Mouse (Mus musculus) myocyte (in vitro differentiated cells): ENCODE data around the gene Spint1.

Experiments used
- E2F4 ChIP-seq: IDR thresholded peaks from one replicate; pipeline ENCODE4 v1.6.1; 2011; ENCODE audit warnings: mild to moderate bottlenecking, control low read depth, moderate library complexity; ENCODE audit not compliant: insufficient read depth
- MAX ChIP-seq: IDR thresholded peaks from one replicate; pipeline ENCODE4 v1.6.1; 2011; ENCODE audit warnings: low read depth, mild to moderate bottlenecking, control low read depth
- POLR2A ChIP-seq: IDR thresholded peaks from one replicate; pipeline ENCODE4 v1.6.1; 2011; ENCODE audit warnings: low read depth, mild to moderate bottlenecking, control low read depth, moderate library complexity; ENCODE audit not compliant: insufficient read length
- POLR2AphosphoS2 ChIP-seq: IDR thresholded peaks from one replicate; pipeline ENCODE4 v1.6.1; 2011; ENCODE audit warnings: low read depth, control low read depth; ENCODE audit not compliant: insufficient read length
- USF1 ChIP-seq: IDR thresholded peaks from one replicate; pipeline ENCODE4 v1.6.1; 2011; ENCODE audit warnings: low read depth, mild to moderate bottlenecking, control low read depth, moderate library complexity

DNA sequence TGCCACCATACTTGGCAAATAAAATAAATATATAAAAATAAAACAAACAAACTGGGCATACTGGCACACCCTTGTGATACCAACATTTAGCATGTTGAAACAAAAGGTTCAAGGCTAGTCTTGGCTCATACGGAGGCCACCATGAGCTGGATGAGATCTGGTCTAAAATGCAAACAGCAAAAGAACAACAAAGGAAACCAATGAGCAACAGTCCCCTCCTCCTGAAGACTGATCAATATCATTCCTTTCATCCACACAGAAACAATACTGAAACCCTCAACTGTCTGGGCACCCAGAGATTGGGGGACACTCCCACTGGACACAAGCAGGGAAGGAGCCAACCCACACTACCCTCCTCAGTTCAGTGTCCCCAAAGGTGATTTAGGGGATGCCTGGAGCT is 39.7 kb upstream of the Spint1 start:
- no peak for TF ChIP-seq POLR2A
- TF ChIP-seq POLR2AphosphoS2 = no peak
- TF ChIP-seq USF1 = no peak
- TF ChIP-seq E2F4 = no peak
- TF ChIP-seq MAX = no peak
